Comparison of ENCODE assay signal across 15 mouse cellular contexts in the genomic region with DNA sequence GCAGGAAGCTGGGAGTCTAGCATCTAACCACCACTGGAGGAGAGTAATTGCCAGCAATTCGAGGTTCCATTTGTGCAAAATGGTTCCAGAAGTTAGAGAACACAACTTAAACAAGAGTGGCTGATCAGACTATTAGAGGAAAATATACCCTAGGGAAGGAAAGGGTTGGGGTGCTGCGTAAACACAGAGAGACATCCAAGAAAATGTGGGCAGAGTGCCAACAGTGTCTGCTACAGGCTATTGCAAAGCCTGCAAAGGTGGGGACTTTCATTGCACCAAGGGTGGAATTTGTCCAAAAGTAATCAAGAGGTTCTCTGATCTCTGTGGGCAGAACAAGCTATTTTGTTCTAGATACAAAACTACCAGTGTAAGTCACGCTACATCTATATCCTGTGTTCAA. TPM values are rescaled to one million over a fixed set of nuclear protein-coding genes. Genes with fewer than 3 reads are reported as not detected.
DNase-seq lines count a peak whose midpoint lies in the region; ATAC-seq and TF ChIP-seq lines count a peak whose summit lies in the region.
"Had no signal": no experiment of that assay in that cellular context is flagged by ENCODE, and none has a peak within 500 bp of the region (broad histone marks: within the 10 kb centered on the region; RNA-seq: fewer than 3 reads in every experiment).

No protein-coding gene starts in this region.

- no peaks in the 10 kb centered on the region for H3K36me3 ChIP-seq in hindbrain, postnatal 0 days (ENCODE audit: insufficient read depth, low read length)
- H3K36me3 ChIP-seq in hindbrain, embryonic 10.5 days: no peaks in the 10 kb centered on the region
- H3K36me3 ChIP-seq in limb, embryonic 14.5 days (ENCODE audit: control insufficient read depth, insufficient read depth, low read length): no peaks in the 10 kb centered on the region
- H3K36me3 ChIP-seq: forebrain, embryonic 10.5 days; neural tube, embryonic 15.5 days had no signal

- TF ChIP-seq CTCF in hindbrain, postnatal 0 days (IDR thresholded peaks at IDR 0.05; ENCODE audit: low read depth): no peak

- no peak for TF ChIP-seq POLR2A in limb, embryonic 14.5 days (IDR thresholded peaks at IDR 0.05; ENCODE audit: borderline replicate concordance, extremely low read depth, insufficient read depth, insufficient read length)

- no peak overlapping the region for H3K27ac ChIP-seq in hindbrain, postnatal 0 days
- no peak overlapping the region for H3K27ac ChIP-seq in hindbrain, embryonic 10.5 days
- H3K27ac ChIP-seq in limb, embryonic 14.5 days (replicated peaks; ENCODE audit: low read depth, low read length): 0 out of 2 replicates have a peak overlapping the region, but pooled peaks have one; percentile 26
- H3K27ac ChIP-seq: forebrain, embryonic 10.5 days; macrophage; neural tube, embryonic 15.5 days had no signal

- peak; percentile 40 for DNase-seq in adrenal gland, postnatal 14 days
- no peak for DNase-seq in adrenal gland, postnatal 4 days (ENCODE audit: low spot score in 2 of 2)
- DNase-seq in hindbrain, postnatal 0 days (ENCODE audit: low spot score): peak; percentile 15
- DNase-seq in hindbrain, embryonic 10.5 days (ENCODE audit: low spot score): no peak
- DNase-seq in 416B (ENCODE audit: low read depth): peak; percentile 29
- DNase-seq in limb, embryonic 14.5 days (ENCODE audit: low spot score): no peak
- no peak for DNase-seq in embryo, embryonic 10 days (ENCODE audit: low spot score)
- DNase-seq in right cerebral cortex, adult 2 months (ENCODE audit: low spot score in 2 of 2): no peak
- DNase-seq: embryo, embryonic 11 days; kidney, adult 2 months; layer of hippocampus, adult 9-11 months; right cerebral cortex, postnatal 4 days had no signal

- no peak overlapping the region for H3K4me3 ChIP-seq in hindbrain, postnatal 0 days (ENCODE audit: low read length)
- no peak overlapping the region for H3K4me3 ChIP-seq in hindbrain, embryonic 10.5 days
- no peak overlapping the region for H3K4me3 ChIP-seq in limb, embryonic 14.5 days (replicated peaks; ENCODE audit: low read length)
- H3K4me3 ChIP-seq: forebrain, embryonic 10.5 days; neural tube, embryonic 15.5 days had no signal

- no peaks in the 10 kb centered on the region for H3K9me3 ChIP-seq in hindbrain, postnatal 0 days (ENCODE audit: low read length)
- no peaks in the 10 kb centered on the region for H3K9me3 ChIP-seq in hindbrain, embryonic 10.5 days
- H3K9me3 ChIP-seq in limb, embryonic 14.5 days (ENCODE audit: control insufficient read depth, low read length): no peaks in the 10 kb centered on the region
- H3K9me3 ChIP-seq: forebrain, embryonic 10.5 days; neural tube, embryonic 15.5 days had no signal

- WGBS in hindbrain, postnatal 0 days: 47% methylated on average over 3 of the region's 3 CpGs
- WGBS in hindbrain, embryonic 10.5 days: 88% methylated on average over 3 of the region's 3 CpGs
- 33% methylated on average over 3 of the region's 3 CpGs for WGBS in limb, embryonic 14.5 days

- H3K4me2 ChIP-seq in hindbrain, postnatal 0 days (ENCODE audit: low read depth, low read length): no peak overlapping the region
- no peak overlapping the region for H3K4me2 ChIP-seq in limb, embryonic 14.5 days (replicated peaks; ENCODE audit: low read depth, low read length, severe bottlenecking)
- H3K4me2 ChIP-seq: neural tube, embryonic 15.5 days had no signal

- H3K9ac ChIP-seq in hindbrain, postnatal 0 days (replicated peaks; ENCODE audit: low read length): no peak overlapping the region
- H3K9ac ChIP-seq in limb, embryonic 14.5 days (ENCODE audit: low read depth, low read length, severe bottlenecking): no peak overlapping the region
- H3K9ac ChIP-seq: neural tube, embryonic 15.5 days had no signal

- ATAC-seq in hindbrain, postnatal 0 days: no peak
- no peak for ATAC-seq in limb, embryonic 14.5 days (ENCODE audit: low FRiP score, low read depth)

- H3K27me3 ChIP-seq in hindbrain, postnatal 0 days (ENCODE audit: insufficient read depth, low read length): no peaks in the 10 kb centered on the region
- H3K27me3 ChIP-seq in hindbrain, embryonic 10.5 days (ENCODE audit: insufficient read depth, poor library complexity, severe bottlenecking): no peaks in the 10 kb centered on the region
- no peaks in the 10 kb centered on the region for H3K27me3 ChIP-seq in limb, embryonic 14.5 days (ENCODE audit: control insufficient read depth, insufficient read depth, low read length)
- H3K27me3 ChIP-seq: neural tube, embryonic 15.5 days had no signal

- no peaks in the 10 kb centered on the region for H3K4me1 ChIP-seq in hindbrain, postnatal 0 days (ENCODE audit: insufficient read depth, low read length)
- no peaks in the 10 kb centered on the region for H3K4me1 ChIP-seq in hindbrain, embryonic 10.5 days (replicated peaks)
- H3K4me1 ChIP-seq in limb, embryonic 14.5 days (ENCODE audit: control insufficient read depth, insufficient read depth, low read length): peaks cover 14% of the 10 kb centered on the region; the same call in 1 of the 2 replicates
- H3K4me1 ChIP-seq: neural tube, embryonic 15.5 days had no signal

RNA-seq across cellular contexts. Expression of a gene that starts 49.4 kb away (rescaled TPM):
- 35.3 and 35.4 TPM in 2 replicates for total RNA-seq in adrenal gland, postnatal 14 days (2021)
- 10 to 100 TPM; 17.0 to 20.6 TPM for total RNA-seq in adrenal gland, postnatal 4 days (2021)
- total RNA-seq in hindbrain, postnatal 0 days (2014; rRNA removed): 16.2 and 29.0 TPM in 2 replicates
- polyA plus RNA-seq in hindbrain, postnatal 0 days (2015; fragmentation: Nextera tagmentation; extraction: Ambion mirVana): 9.5 and 9.9 TPM in 2 replicates
- polyA plus RNA-seq in hindbrain, embryonic 10.5 days (2016; fragmentation: Nextera tagmentation; extraction: Ambion mirVana): 10.2 and 11.6 TPM in 2 replicates
- polyA plus RNA-seq in limb, embryonic 14.5 days (2012; rRNA removed): 4.0 and 4.1 TPM in 2 replicates
- 4.1 and 6.1 TPM in 2 replicates for polyA plus RNA-seq in limb, embryonic 14.5 days (2014; fragmentation: Nextera tagmentation; extraction: Ambion mirVana)

Comparison
In these comparisons a context has a peak if more than half of its experiments do, and no peak if none do; other contexts are left out.
1. DNase-seq: peak in adrenal gland, postnatal 14 days (single experiment), hindbrain, postnatal 0 days (single experiment) and 416B (single experiment); none in adrenal gland, postnatal 4 days (0 of 2), hindbrain, embryonic 10.5 days (single experiment), limb, embryonic 14.5 days (single experiment), embryo, embryonic 10 days (single experiment) and right cerebral cortex, adult 2 months (0 of 2).